Mouse (Mus musculus): ENCODE measurements around the gene Ercc6l2.

GRCm38 (mm10) chr13:63807979-63808378, 7.1 kb upstream of the Ercc6l2 start:
- TF ChIP-seq POLR2A (IDR thresholded peaks at IDR 0.05; ENCODE audit: extremely low read depth, insufficient read depth, low read length) (no peak), CTCF (IDR thresholded peaks at IDR 0.05; ENCODE audit: extremely low read depth, insufficient read depth, low read length) (no peak)
